Mouse (Mus musculus) CH12.LX (cell line): ENCODE measurements around the gene Mctp2. TPM values are rescaled to one million over a fixed set of nuclear protein-coding genes. Genes with fewer than 3 reads are reported as not detected.

Source experiments
- DNase-seq: peaks from one replicate; pipeline ENCODE4 v3.0.0-alpha.2; 2013; ENCODE audit errors: extremely low read depth
- H3K27ac ChIP-seq: 2 replicates; pipeline ENCODE4 v1.5.1; 2012; ENCODE audit warnings: low read depth, mild to moderate bottlenecking, control low read depth, moderate library complexity; ENCODE audit not compliant: insufficient read depth
- H3K27me3 ChIP-seq: replicated peaks from 2 replicates; pipeline ENCODE3; 2012; ENCODE audit warnings: inconsistent platforms
- H3K36me3 ChIP-seq, 2 experiments: replicated peaks in 1 of 2; 2 replicates each; pipeline versions ENCODE3 to v1.6.1; 2012; ENCODE audit warnings: inconsistent platforms in 1 of 2, low read length in 1 of 2, mild to moderate bottlenecking in 1 of 2, mixed read lengths in 1 of 2, moderate library complexity in 1 of 2; ENCODE audit not compliant: control insufficient read depth in 1 of 2, insufficient read depth in 1 of 2
- H3K4me1 ChIP-seq, 2 experiments: 2 replicates each; pipeline ENCODE4 v1.6.1; 2012; ENCODE audit warnings: inconsistent platforms in 1 of 2, moderate library complexity in 1 of 2; ENCODE audit not compliant: insufficient read depth in 2 of 2, control insufficient read depth in 1 of 2
- H3K4me2 ChIP-seq: 2 replicates; pipeline ENCODE4 v1.6.1; 2012; ENCODE audit warnings: low read depth, mild to moderate bottlenecking, control low read depth; ENCODE audit not compliant: poor library complexity, insufficient read depth, severe bottlenecking
- H3K4me3 ChIP-seq, 3 experiments: fragments of 150-350 bp in 1 of 3; sonication (generic) in 1 of 3; replicated peaks in 1 of 3; 2 replicates each; pipeline versions ENCODE3 to v1.5.1; 2011 to 2012; ENCODE audit warnings: low read depth in 2 of 3, low read length in 2 of 3, mild to moderate bottlenecking in 2 of 3, moderate library complexity in 2 of 3, control low read depth in 1 of 3, improper control_type of control experiment in 1 of 3, inconsistent platforms in 1 of 3, mixed read lengths in 1 of 3; ENCODE audit not compliant: poor library complexity in 1 of 3
- H3K79me2 ChIP-seq: replicated peaks from 2 replicates; pipeline ENCODE4 v1.6.1; 2012; ENCODE audit warnings: mild to moderate bottlenecking, moderate library complexity; ENCODE audit not compliant: control insufficient read depth, poor library complexity, insufficient read depth, severe bottlenecking; ENCODE audit errors: extremely low read depth
- H3K9ac ChIP-seq: 2 replicates; pipeline ENCODE4 v1.6.1; 2012; ENCODE audit warnings: low read depth, mild to moderate bottlenecking, control low read depth, moderate library complexity; ENCODE audit not compliant: insufficient read depth
- H3K9me3 ChIP-seq: replicated peaks from 2 replicates; pipeline ENCODE3; 2012; ENCODE audit warnings: low read length, inconsistent platforms, mixed read lengths
- CHD1 ChIP-seq: IDR thresholded peaks from 2 replicates; pipeline ENCODE4 v1.6.1; 2012; ENCODE audit warnings: low read depth, low read length, improper control_type of control experiment, inconsistent platforms
- CHD2 ChIP-seq: IDR thresholded peaks from 2 replicates; pipeline ENCODE4 v1.6.1; 2011; ENCODE audit warnings: low read length, improper control_type of control experiment
- EP300 ChIP-seq: IDR thresholded peaks from 2 replicates; pipeline ENCODE4 v1.6.1; 2011; ENCODE audit warnings: low read length, improper control_type of control experiment
- GABPA ChIP-seq: IDR thresholded peaks from 2 replicates; pipeline ENCODE4 v1.6.1; 2012; ENCODE audit warnings: low read depth, low read length, improper control_type of control experiment, inconsistent platforms; ENCODE audit not compliant: insufficient replicate concordance
- HCFC1 ChIP-seq: IDR thresholded peaks from 2 replicates; pipeline ENCODE4 v1.6.1; 2012; ENCODE audit warnings: low read depth, mild to moderate bottlenecking, inconsistent platforms, low read length, improper control_type of control experiment
- JUND ChIP-seq: conservative IDR thresholded peaks from 2 replicates; pipeline ENCODE4 v1.6.1; 2011; ENCODE audit warnings: low read depth, low read length, improper control_type of control experiment
- MAX ChIP-seq: IDR thresholded peaks from 2 replicates; pipeline ENCODE4 v1.6.1; 2011; ENCODE audit warnings: low read length, improper control_type of control experiment
- PAX5 ChIP-seq: IDR thresholded peaks from 2 replicates; pipeline ENCODE4 v1.6.1; 2012; ENCODE audit warnings: low read length, inconsistent platforms, mixed read lengths
- RAD21 ChIP-seq: IDR thresholded peaks from 2 replicates; pipeline ENCODE4 v1.6.1; 2011; ENCODE audit warnings: low read depth, mild to moderate bottlenecking, low read length, improper control_type of control experiment, moderate library complexity
- SMC3 ChIP-seq: IDR thresholded peaks from 2 replicates; pipeline ENCODE4 v1.6.1; 2011; ENCODE audit warnings: low read depth, low read length, improper control_type of control experiment
- TBP ChIP-seq: conservative IDR thresholded peaks from 2 replicates; pipeline ENCODE4 v1.6.1; 2011; ENCODE audit warnings: low read depth, low read length, improper control_type of control experiment
- USF2 ChIP-seq: conservative IDR thresholded peaks from 2 replicates; pipeline ENCODE4 v1.6.1; 2011; ENCODE audit warnings: low read depth, low read length, improper control_type of control experiment
- ZC3H11A ChIP-seq: IDR thresholded peaks from 2 replicates; pipeline ENCODE4 v1.6.1; 2012; ENCODE audit warnings: low read depth, mild to moderate bottlenecking, inconsistent platforms, low read length, improper control_type of control experiment
- ZKSCAN1 ChIP-seq: IDR thresholded peaks from 2 replicates; pipeline ENCODE4 v1.6.1; 2012; ENCODE audit warnings: low read depth, inconsistent platforms, low read length, improper control_type of control experiment, borderline replicate concordance
- ZMIZ1 ChIP-seq: IDR thresholded peaks from 2 replicates; pipeline ENCODE4 v1.6.1; 2012; ENCODE audit warnings: low read depth, mild to moderate bottlenecking, inconsistent platforms, low read length, improper control_type of control experiment
- ZNF384 ChIP-seq: IDR thresholded peaks from 2 replicates; pipeline ENCODE4 v1.6.1; 2012; ENCODE audit warnings: low read depth, low read length, improper control_type of control experiment, inconsistent platforms
- dilution Hi-C: fragments of 300-500 bp; cut with MboI; formaldehyde crosslinking; loops from 2 replicates; pipeline ENCODE4 v1.14.3; 2020; ENCODE audit warnings: low sequenced_read_pairs; ENCODE audit not compliant: extremely low pct_unique_long_range_greater_than_20kb, extremely low pct_ligation_motif_present
- in situ Hi-C: fragments of 300-500 bp; cut with MboI; formaldehyde crosslinking; loops from 3 replicates; pipeline ENCODE4 v1.14.3; 2019; ENCODE audit warnings: low sequenced_read_pairs, low pct_ligation_motif_present, low pct_unique_long_range_greater_than_20kb, mixed read lengths
- polyA plus RNA-seq: library from polyadenylated mRNA; unstranded; fragments of >175 nt; gene quantifications from 2 replicates; pipeline ENCODE4 v1.2.1, GENCODE M21; 2012; ENCODE audit warnings: low read depth; ENCODE audit not compliant: insufficient read length
- total RNA-seq, 2 experiments: library from RNA; depleted of rRNA; stranded (reverse); fragments of 300-350 nt in 1 of 2; fragments of >200 nt in 1 of 2; gene quantifications; 2 replicates each; pipeline ENCODE4 v1.2.3; 2012 to 2014

Mctp2 gene
- total and polyA plus RNA-seq, 3 experiments, result 0.23 to 0.48 (median 0.38) TPM

DNA sequence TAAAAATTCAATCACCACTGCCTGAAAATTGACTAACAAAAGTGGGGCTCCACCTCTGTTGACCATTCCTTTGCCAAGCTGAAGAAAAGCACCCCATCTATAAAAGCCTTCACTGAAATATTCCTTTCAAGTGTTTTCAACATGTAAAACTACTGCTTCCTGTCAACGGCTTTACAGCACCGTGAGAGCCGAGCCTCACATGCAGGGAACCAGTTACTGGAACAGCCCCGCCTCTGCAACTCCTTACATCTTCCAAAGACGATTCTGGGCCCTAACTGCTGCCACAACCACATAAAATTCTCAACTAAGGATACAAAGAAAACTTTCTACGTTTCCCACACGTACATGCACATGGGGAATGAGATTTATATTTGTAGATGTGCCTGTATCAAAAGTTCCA lies 88.4 kb downstream of the Mctp2 start:
- H3K4me1 ChIP-seq, result no peaks in the 10 kb centered on the region; a peak in 1 of 4 replicates
- DNase-seq, result no peak
- H3K4me2 ChIP-seq, result no peak overlapping the region
- H3K27ac ChIP-seq, result no peak overlapping the region
- in situ Hi-C loops (no loop called here), dilution Hi-C loops (no loop called here)
- no peaks in the 10 kb centered on the region for H3K9me3 ChIP-seq
- H3K9ac ChIP-seq, result no peak overlapping the region
- no peak overlapping the region for H3K4me3 ChIP-seq
- H3K27me3 ChIP-seq, result no peaks in the 10 kb centered on the region
- TF ChIP-seq RAD21, result no peak
- no peak for TF ChIP-seq ZKSCAN1
- no peaks in the 10 kb centered on the region for H3K79me2 ChIP-seq
- no peaks in the 10 kb centered on the region for H3K36me3 ChIP-seq

DNA sequence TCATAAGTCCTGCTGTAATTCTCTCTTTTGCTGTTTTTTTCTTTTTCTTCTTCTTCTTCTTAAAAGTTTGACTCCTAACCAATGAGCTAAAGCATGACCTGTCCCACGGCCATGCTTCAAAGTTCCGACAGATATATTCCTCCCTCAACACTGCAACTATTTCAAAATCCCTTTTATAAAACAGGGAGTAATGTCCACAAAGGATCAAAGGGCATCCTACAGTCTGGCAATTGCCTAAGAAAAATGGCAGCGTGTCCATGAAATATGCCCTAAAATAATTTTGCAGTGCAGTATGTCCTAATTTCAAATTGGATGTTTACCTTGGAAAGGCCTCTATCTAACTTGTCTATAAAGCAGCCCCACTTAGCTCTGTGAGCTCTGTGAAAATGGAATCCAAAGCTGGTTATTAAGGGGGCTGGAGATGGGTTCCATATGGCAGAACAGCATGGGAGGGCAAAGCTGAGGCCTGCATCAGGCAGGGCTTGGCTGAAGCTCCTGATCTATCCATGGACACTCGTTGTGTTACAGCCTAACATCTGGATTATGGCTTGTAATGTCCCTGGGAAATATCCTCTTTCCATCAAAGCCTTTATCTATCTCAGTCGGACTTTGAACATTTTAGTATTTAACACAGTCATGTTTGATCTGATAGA lies 90.7 kb downstream of the Mctp2 start:
- H3K79me2 ChIP-seq, result no peaks in the 10 kb centered on the region
- H3K9me3 ChIP-seq, result no peaks in the 10 kb centered on the region
- no peaks in the 10 kb centered on the region for H3K36me3 ChIP-seq
- H3K4me2 ChIP-seq, result no peak overlapping the region
- in situ Hi-C loops, result no loop called here
- no peak overlapping the region for H3K27ac ChIP-seq
- TF ChIP-seq TBP (no peak), MAX (no peak), HCFC1 (no peak), ZMIZ1 (no peak), JUND (no peak), ZNF384 (no peak), CHD2 (no peak), CHD1 (no peak), GABPA (no peak), USF2 (no peak), EP300 (no peak), ZC3H11A (no peak), SMC3 (no peak), PAX5 (no peak)
- no peak for DNase-seq
- no peaks in the 10 kb centered on the region; a peak in 1 of 4 replicates for H3K4me1 ChIP-seq
- no peak overlapping the region for H3K4me3 ChIP-seq
- dilution Hi-C loops, result no loop called here
- H3K27me3 ChIP-seq, result no peaks in the 10 kb centered on the region
- H3K9ac ChIP-seq, result no peak overlapping the region
